Mouse (Mus musculus) layer of hippocampus, adult 11-12 months (tissue): ENCODE measurements at regions not wholly inside any gene's neighbourhood (a gene's known extent, or its start where the extent isn't known, plus 50 kb on each side); places are given as distances from the start of the nearest gene placed in this dataset.
"Not testable (repeated sequence)": the region's sequence is repeated elsewhere in the genome, so short reads cannot be mapped to it uniquely, and the experiment has no call there.

Experiments used
- DNase-seq: peaks from one replicate; pipeline ENCODE4 v3.0.0; 2022; ENCODE audit warnings: low spot score

DNA sequence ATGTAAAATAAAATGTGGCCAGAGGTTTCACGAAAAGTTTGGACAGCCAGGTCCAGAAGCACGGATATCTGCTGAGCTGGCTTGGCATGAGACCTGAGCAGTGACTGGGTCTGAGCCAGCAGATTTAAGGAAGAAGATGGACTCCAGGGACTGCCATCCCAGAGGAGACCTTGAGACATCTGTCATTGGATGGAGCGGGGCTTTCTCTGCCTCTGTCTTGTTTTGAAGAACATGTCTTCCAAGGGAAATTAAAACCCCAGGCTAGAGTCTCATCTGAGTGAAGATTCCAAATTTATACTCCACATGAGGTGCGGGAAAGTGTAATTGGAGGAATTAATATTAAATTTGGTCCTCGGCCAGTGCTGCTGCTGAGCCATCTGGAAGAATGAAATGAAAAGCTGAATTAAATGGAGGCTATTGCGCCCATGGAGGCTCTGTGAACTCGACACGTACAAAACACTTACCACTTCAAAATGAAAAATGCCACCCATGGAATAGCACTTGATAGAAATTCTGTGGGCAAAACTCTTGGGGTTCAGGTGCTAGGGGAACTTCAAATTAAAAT is 129.8 kb upstream of the Adcy2 start:
- peak; percentile 11 for DNase-seq

DNA sequence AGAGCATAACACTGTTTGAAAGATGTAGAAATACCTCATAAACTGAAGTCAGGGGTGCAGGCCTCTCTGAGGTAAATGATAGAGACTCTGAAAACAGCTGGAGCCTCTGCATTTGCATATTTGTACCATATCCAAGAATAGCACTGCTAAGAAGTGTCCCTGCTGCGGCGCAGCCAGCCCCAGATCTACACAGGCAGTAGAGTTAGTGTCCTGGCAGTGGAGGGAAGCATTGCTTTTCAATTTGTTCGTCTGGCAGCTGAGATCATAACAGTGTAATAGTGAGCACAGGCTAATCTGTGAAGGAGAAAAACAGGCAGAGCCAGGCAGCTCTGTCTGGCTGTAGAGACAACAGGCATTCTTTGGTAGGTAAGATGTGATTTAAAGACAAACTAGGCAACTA is 128.2 kb upstream of the Adcy2 start:
- DNase-seq = no peak

- not testable (repeated sequence) for DNase-seq
Observed at GRCm38 (mm10) chr13:69118743-69119142, 119.4 kb upstream of the Adcy2 start.

DNA sequence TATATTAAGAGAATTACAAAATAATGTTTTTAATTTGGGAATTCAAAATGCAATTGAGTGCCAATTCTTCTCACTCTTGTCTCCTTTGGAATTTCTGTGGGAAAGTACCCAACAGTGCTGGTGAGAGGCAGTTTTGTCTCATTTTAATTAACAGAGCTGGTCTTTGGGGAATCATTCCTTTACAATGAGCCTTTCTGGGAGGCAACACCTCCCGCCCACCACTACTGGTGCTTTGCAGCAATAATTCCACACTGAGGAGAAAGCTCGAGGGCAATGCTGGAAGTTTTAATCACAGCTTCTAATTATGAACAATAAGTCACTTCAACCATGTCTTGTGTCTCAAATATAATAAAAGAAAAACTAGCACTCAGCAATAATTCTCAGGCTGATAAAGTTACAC is 109.8 kb upstream of the Adcy2 start:
- DNase-seq = no peak

- peak; percentile 76 for DNase-seq
Observed at GRCm38 (mm10) chr13:69086613-69087012, 87.3 kb upstream of the Adcy2 start.

- no peak for DNase-seq
Observed at GRCm38 (mm10) chr13:69070336-69070735, 71.0 kb upstream of the Adcy2 start.

DNA sequence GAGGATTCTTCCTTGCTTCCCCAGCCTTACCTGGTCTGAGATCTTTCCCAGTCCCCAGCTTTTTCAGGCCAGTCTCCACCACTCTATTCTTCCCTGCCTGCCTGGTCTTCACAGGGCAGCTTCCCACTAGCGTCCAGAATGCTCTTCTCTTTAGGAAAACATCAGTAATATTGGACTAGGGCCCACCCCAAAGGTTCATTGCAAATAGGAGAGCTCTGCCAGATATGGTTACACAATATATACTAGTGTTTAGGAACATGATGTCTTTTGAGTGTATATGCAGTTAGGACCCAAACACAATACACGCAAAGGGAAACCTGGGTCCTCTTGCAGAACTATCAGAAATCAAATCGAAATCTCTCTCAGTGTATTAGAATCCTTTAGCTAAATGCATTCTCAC is 70.5 kb upstream of the Adcy2 start:
- DNase-seq = no peak

GRCm38 (mm10) chr13:69066636-69067035 is 67.3 kb upstream of the Adcy2 start:
- no peak for DNase-seq

GRCm38 (mm10) chr13:69065285-69065684 is 65.9 kb upstream of the Adcy2 start:
- DNase-seq = no peak

GRCm38 (mm10) chr13:69062692-69063233 is 63.4 kb upstream of the Adcy2 start:
- DNase-seq = no peak

DNA sequence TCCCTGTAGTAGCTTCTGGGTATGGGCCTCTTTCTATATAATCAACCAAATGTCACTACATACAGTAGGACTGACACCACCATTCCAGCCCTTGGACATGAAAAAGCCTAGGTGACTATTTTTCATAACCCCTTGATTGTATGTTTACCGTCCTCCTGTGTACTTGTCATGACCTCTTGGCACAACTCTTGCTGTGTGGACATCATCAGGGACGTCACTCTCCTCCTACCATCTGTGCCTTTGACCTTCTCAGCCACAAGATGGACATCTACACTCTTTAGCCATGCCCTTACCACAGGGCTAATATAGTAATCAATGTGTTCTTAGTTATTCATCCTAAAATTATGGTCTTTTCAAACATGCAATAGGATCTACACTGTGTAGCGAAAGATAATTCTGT is 62.1 kb upstream of the Adcy2 start:
- no peak for DNase-seq
